Mouse (Mus musculus) midbrain, embryonic 16.5 days (tissue): ENCODE measurements at regions not wholly inside any gene's neighbourhood (a gene's known extent, or its start where the extent isn't known, plus 50 kb on each side); places are given as distances from the start of the nearest gene placed in this dataset.

ENCODE experiments used
- ATAC-seq: fragments of 200-750 bp; cut with Nextera tagmentation; 2 replicates; pipeline ENCODE4 v1.8.0; 2017; ENCODE audit warnings: moderate TSS enrichment
- H3K27ac ChIP-seq: fragments of 300-500 bp; sonication (generic); 2 replicates; pipeline ENCODE4 v1.5.1; 2014; ENCODE audit warnings: mild to moderate bottlenecking, low read length, mixed read lengths
- H3K27me3 ChIP-seq: fragments of 300-500 bp; sonication (generic); 2 replicates; pipeline ENCODE4 v1.6.1; 2014; ENCODE audit warnings: low read depth, low read length, mixed read lengths; ENCODE audit not compliant: control insufficient read depth, insufficient read depth
- H3K36me3 ChIP-seq: fragments of 300-500 bp; sonication (generic); 2 replicates; pipeline ENCODE4 v1.6.1; 2014; ENCODE audit warnings: mild to moderate bottlenecking, low read length, moderate library complexity, mixed read lengths; ENCODE audit not compliant: control insufficient read depth, insufficient read depth
- H3K4me1 ChIP-seq: fragments of 300-500 bp; sonication (generic); 2 replicates; pipeline ENCODE4 v1.6.1; 2014; ENCODE audit warnings: mild to moderate bottlenecking, low read length, mixed read lengths; ENCODE audit not compliant: control insufficient read depth, insufficient read depth
- H3K4me2 ChIP-seq: fragments of 300-500 bp; sonication (generic); 2 replicates; pipeline ENCODE4 v1.6.1; 2014; ENCODE audit warnings: mild to moderate bottlenecking, low read length, mixed read lengths
- H3K4me3 ChIP-seq: fragments of 300-500 bp; sonication (generic); 2 replicates; pipeline ENCODE4 v1.5.1; 2014; ENCODE audit warnings: low read depth, mild to moderate bottlenecking, low read length, moderate library complexity, mixed read lengths
- H3K9ac ChIP-seq: fragments of 300-500 bp; sonication (generic); 2 replicates; pipeline ENCODE4 v1.6.1; 2014; ENCODE audit warnings: low read depth, low read length, mixed read lengths
- H3K9me3 ChIP-seq: fragments of 300-500 bp; sonication (generic); replicated peaks from 2 replicates; pipeline ENCODE4 v1.6.1; 2014; ENCODE audit warnings: mild to moderate bottlenecking, low read length, mixed read lengths; ENCODE audit not compliant: control insufficient read depth, poor library complexity, severe bottlenecking
- WGBS: fragments of 180-500 bp; shearing (Covaris S2); extraction: QIAGEN DNeasy Blood & Tissue Kit; methylation state at CpG from one replicate; pipeline ENCODE4 v1.1.7; 2014; 5-methylcytosine and 5-hydroxymethylcytosine counted together

GRCm38 (mm10) chr10:97383881-97384280 is 95.5 kb upstream of the Dcn start:
- Histone ChIP-seq H3K4me3 (no peak overlapping the region), H3K9ac (no peak overlapping the region), H3K27ac (no peak overlapping the region), H3K4me2 (no peak overlapping the region), H3K4me1 (no peaks in the 10 kb centered on the region), H3K36me3 (no peaks in the 10 kb centered on the region), H3K9me3 (no peaks in the 10 kb centered on the region), H3K27me3 (no peaks in the 10 kb centered on the region)
- WGBS: 92% methylated on average over 1 of the region's 1 CpGs
- no peak for ATAC-seq

- WGBS: 86% methylated on average over 3 of the region's 3 CpGs
- H3K27ac ChIP-seq: no peak overlapping the region
- no peaks in the 10 kb centered on the region for H3K27me3 ChIP-seq
- H3K36me3 ChIP-seq: no peaks in the 10 kb centered on the region
- no peak overlapping the region for H3K9ac ChIP-seq
- H3K9me3 ChIP-seq: no peaks in the 10 kb centered on the region
- H3K4me2 ChIP-seq: no peak overlapping the region
- ATAC-seq: no peak
- H3K4me1 ChIP-seq: no peaks in the 10 kb centered on the region
- no peak overlapping the region for H3K4me3 ChIP-seq
Measured at GRCm38 (mm10) chr10:97387196-97387876, 92.1 kb upstream of the Dcn start.

GRCm38 (mm10) chr10:97389647-97390590 is 89.5 kb upstream of the Dcn start:
- Histone ChIP-seq H3K27me3 (no peaks in the 10 kb centered on the region), H3K4me3 (no peak overlapping the region), H3K27ac (no peak overlapping the region), H3K36me3 (no peaks in the 10 kb centered on the region), H3K4me1 (no peaks in the 10 kb centered on the region), H3K9me3 (no peaks in the 10 kb centered on the region), H3K4me2 (no peak overlapping the region), H3K9ac (no peak overlapping the region)
- 78% methylated on average over 7 of the region's 7 CpGs for WGBS
- ATAC-seq: no peak

- Histone ChIP-seq H3K27ac (no peak overlapping the region), H3K9ac (no peak overlapping the region), H3K4me2 (no peak overlapping the region), H3K27me3 (no peaks in the 10 kb centered on the region), H3K4me1 (no peaks in the 10 kb centered on the region), H3K36me3 (no peaks in the 10 kb centered on the region), H3K9me3 (no peaks in the 10 kb centered on the region), H3K4me3 (no peak overlapping the region)
- no peak for ATAC-seq
- WGBS: 47% methylated on average over 9 of the region's 9 CpGs
Measured at GRCm38 (mm10) chr10:97397062-97397771, 82.2 kb upstream of the Dcn start.

- ATAC-seq: no peak
- H3K36me3 ChIP-seq: no peaks in the 10 kb centered on the region
- no peaks in the 10 kb centered on the region for H3K4me1 ChIP-seq
- WGBS: 87% methylated on average over 2 of the region's 2 CpGs
- H3K9me3 ChIP-seq: no peaks in the 10 kb centered on the region
- no peak overlapping the region for H3K27ac ChIP-seq
- H3K4me3 ChIP-seq: no peak overlapping the region
- no peaks in the 10 kb centered on the region for H3K27me3 ChIP-seq
- H3K9ac ChIP-seq: no peak overlapping the region
- no peak overlapping the region for H3K4me2 ChIP-seq
Measured at GRCm38 (mm10) chr10:97397896-97398295, 81.5 kb upstream of the Dcn start.

GRCm38 (mm10) chr10:97402524-97402923 is 76.9 kb upstream of the Dcn start:
- H3K27me3 ChIP-seq: no peaks in the 10 kb centered on the region
- H3K4me1 ChIP-seq: no peaks in the 10 kb centered on the region
- no peak overlapping the region for H3K4me3 ChIP-seq
- no peaks in the 10 kb centered on the region for H3K36me3 ChIP-seq
- no peaks in the 10 kb centered on the region for H3K9me3 ChIP-seq
- H3K9ac ChIP-seq: no peak overlapping the region
- 93% methylated on average over 2 of the region's 2 CpGs for WGBS
- no peak overlapping the region for H3K27ac ChIP-seq
- H3K4me2 ChIP-seq: no peak overlapping the region
- ATAC-seq: no peak

GRCm38 (mm10) chr10:97404076-97404787 is 75.2 kb upstream of the Dcn start:
- Histone ChIP-seq H3K4me1 (no peaks in the 10 kb centered on the region), H3K9ac (no peak overlapping the region), H3K9me3 (no peaks in the 10 kb centered on the region), H3K4me3 (no peak overlapping the region), H3K27ac (no peak overlapping the region), H3K36me3 (no peaks in the 10 kb centered on the region), H3K4me2 (no peak overlapping the region), H3K27me3 (no peaks in the 10 kb centered on the region)
- no peak for ATAC-seq
- 75% methylated on average over 2 of the region's 2 CpGs for WGBS

- Histone ChIP-seq H3K27ac (no peak overlapping the region), H3K36me3 (no peaks in the 10 kb centered on the region), H3K27me3 (no peaks in the 10 kb centered on the region), H3K9ac (no peak overlapping the region), H3K4me2 (no peak overlapping the region), H3K4me3 (no peak overlapping the region), H3K4me1 (no peaks in the 10 kb centered on the region), H3K9me3 (no peaks in the 10 kb centered on the region)
- WGBS: 38% methylated on average over 1 of the region's 1 CpGs
- ATAC-seq: no peak
Measured at GRCm38 (mm10) chr10:97409181-97409581, 70.2 kb upstream of the Dcn start.
